Mouse (Mus musculus) ES-E14 (cell line): ENCODE measurements around the gene Uxs1. TPM values are rescaled to one million over a fixed set of nuclear protein-coding genes. Genes with fewer than 3 reads are reported as not detected.

Source experiments
- DNase-seq: peaks from one replicate; pipeline ENCODE4 v3.0.0-alpha.2; 2013; ENCODE audit warnings: low read depth, low spot score
- H3K27ac ChIP-seq: 2 replicates; pipeline ENCODE4 v1.5.1; 2012; ENCODE audit warnings: low read depth, mild to moderate bottlenecking, low read length, moderate library complexity, mixed read lengths; ENCODE audit not compliant: poor library complexity, insufficient read depth, severe bottlenecking
- H3K36me3 ChIP-seq: 2 replicates; pipeline ENCODE4 v1.6.1; 2012; ENCODE audit warnings: mild to moderate bottlenecking, low read length, moderate library complexity, mixed read lengths; ENCODE audit not compliant: control insufficient read depth, poor library complexity, insufficient read depth, severe bottlenecking
- H3K4me1 ChIP-seq, 2 experiments: fragments of 150-350 bp in 1 of 2; sonication (generic) in 1 of 2; 2 replicates each; pipeline ENCODE4 v1.6.1; 2012; ENCODE audit warnings: low read length in 2 of 2, mild to moderate bottlenecking in 1 of 2, mixed read lengths in 1 of 2; ENCODE audit not compliant: control insufficient read depth in 2 of 2, insufficient read depth in 2 of 2, poor library complexity in 1 of 2
- H3K4me3 ChIP-seq, 2 experiments: fragments of 150-350 bp in 1 of 2; sonication (generic) in 1 of 2; 2 replicates each; pipeline ENCODE4 v1.5.1; 2012; ENCODE audit warnings: low read length in 2 of 2, low read depth in 1 of 2, mild to moderate bottlenecking in 1 of 2, mixed read lengths in 1 of 2; ENCODE audit not compliant: insufficient read depth in 1 of 2, poor library complexity in 1 of 2, severe bottlenecking in 1 of 2
- H3K9ac ChIP-seq: 2 replicates; pipeline ENCODE4 v1.6.1; 2012; ENCODE audit warnings: low read depth, mild to moderate bottlenecking, low read length, mixed read lengths; ENCODE audit not compliant: poor library complexity, insufficient read depth, severe bottlenecking
- H3K9me3 ChIP-seq: fragments of 150-350 bp; sonication (generic); 2 replicates; pipeline ENCODE4 v1.6.1; 2012; ENCODE audit warnings: low read depth, mild to moderate bottlenecking, low read length; ENCODE audit not compliant: control insufficient read depth, insufficient read depth
- CHD2 ChIP-seq: IDR thresholded peaks from 2 replicates; pipeline ENCODE4 v1.6.1; 2014; ENCODE audit warnings: mild to moderate bottlenecking, low read depth, low read length, inconsistent platforms
- HCFC1 ChIP-seq: IDR thresholded peaks from 2 replicates; pipeline ENCODE4 v1.6.1; 2012; ENCODE audit warnings: low read length, inconsistent platforms, borderline replicate concordance; ENCODE audit not compliant: insufficient read depth
- MAFK ChIP-seq: IDR thresholded peaks from 2 replicates; pipeline ENCODE4 v1.6.1; 2014; ENCODE audit warnings: mild to moderate bottlenecking, low read depth, low read length, inconsistent platforms; ENCODE audit not compliant: insufficient read depth
- ZC3H11A ChIP-seq: IDR thresholded peaks from 2 replicates; pipeline ENCODE4 v1.6.1; 2012; ENCODE audit warnings: low read depth, mild to moderate bottlenecking, inconsistent platforms, low read length, borderline replicate concordance
- ZNF384 ChIP-seq: IDR thresholded peaks from 2 replicates; pipeline ENCODE4 v1.6.1; 2012; ENCODE audit warnings: low read depth, low read length, inconsistent platforms
- in situ Hi-C, 2 experiments: fragments of 600-800 bp; cut with MboI; formaldehyde crosslinking; loops; one replicate each; pipeline ENCODE4 v1.15.1; 2025; ENCODE audit warnings: low sequenced_read_pairs in 2 of 2, inconsistent platforms in 1 of 2; ENCODE audit not compliant: unreplicated experiment in 2 of 2
- total RNA-seq: library from RNA; depleted of rRNA; stranded (reverse); fragments of 300-350 nt; gene quantifications from 2 replicates; pipeline ENCODE4 v1.2.3, GENCODE M21; 2012

The Uxs1 gene
- total RNA-seq, 1 experiment, result 36.2 TPM

- Histone ChIP-seq H3K9me3 (no peaks in the 10 kb centered on the region), H3K36me3 (no peaks in the 10 kb centered on the region), H3K27ac (peak overlapping the region; percentile 36; the same call in 1 of the 2 replicates), H3K9ac (no peak overlapping the region), H3K4me3 (no peak overlapping the region), H3K4me1 (no peaks in the 10 kb centered on the region)
- TF ChIP-seq ZNF384, result no peak
- TF ChIP-seq HCFC1, result no peak
- DNase-seq, result no peak
- in situ Hi-C loops, result no loop called here
These were observed 89.1 kb downstream of the Uxs1 start for GRCm38 (mm10) chr1:43738519-43738894.

- H3K27ac ChIP-seq, result no peak overlapping the region
- H3K9me3 ChIP-seq, result no peaks in the 10 kb centered on the region
- H3K4me3 ChIP-seq, result no peak overlapping the region
- TF ChIP-seq CHD2 (no peak), ZC3H11A (peak; percentile 72; the same call in 1 of the 2 replicates), HCFC1 (no peak)
- no peak overlapping the region for H3K9ac ChIP-seq
- no peaks in the 10 kb centered on the region for H3K36me3 ChIP-seq
- peak; percentile 49 for DNase-seq
- in situ Hi-C loops, result no loop called here
- H3K4me1 ChIP-seq, result no peaks in the 10 kb centered on the region
These were observed 89.6 kb downstream of the Uxs1 start for GRCm38 (mm10) chr1:43737812-43738518.

- TF ChIP-seq ZNF384 (no peak), HCFC1 (no peak), ZC3H11A (no peak)
- in situ Hi-C loops, result no loop called here
- Histone ChIP-seq H3K9ac (no peak overlapping the region), H3K4me1 (no peaks in the 10 kb centered on the region), H3K36me3 (no peaks in the 10 kb centered on the region), H3K9me3 (no peaks in the 10 kb centered on the region), H3K4me3 (no peak overlapping the region), H3K27ac (no peak overlapping the region)
- DNase-seq, result no peak
These were observed 94.9 kb downstream of the Uxs1 start for GRCm38 (mm10) chr1:43732657-43733056.

GRCm38 (mm10) chr1:43732100-43732499 lies 95.5 kb downstream of the Uxs1 start:
- H3K4me1 ChIP-seq, result no peaks in the 10 kb centered on the region
- no peak overlapping the region for H3K27ac ChIP-seq
- no peaks in the 10 kb centered on the region for H3K36me3 ChIP-seq
- DNase-seq, result peak; percentile 19
- TF ChIP-seq HCFC1, result no peak
- TF ChIP-seq MAFK, result no peak
- no peak for TF ChIP-seq ZNF384
- TF ChIP-seq ZC3H11A, result no peak
- no peak for TF ChIP-seq CHD2
- no peak overlapping the region for H3K9ac ChIP-seq
- H3K4me3 ChIP-seq, result no peak overlapping the region
- in situ Hi-C loops, result no loop called here
- no peaks in the 10 kb centered on the region for H3K9me3 ChIP-seq

- in situ Hi-C loops, result no loop called here
- Histone ChIP-seq H3K9ac (peak within 1 kb of the TSS; percentile 46; the same call in 1 of the 2 replicates), H3K4me1 (no peaks in the 10 kb centered on the region), H3K36me3 (no peaks in the 10 kb centered on the region), H3K9me3 (no peaks in the 10 kb centered on the region), H3K4me3 (peak within 1 kb of the TSS; percentile 41 to 50; a peak in 3 of 4 replicates), H3K27ac (no peak within 1 kb of the TSS)
- no peak for DNase-seq
- TF ChIP-seq ZC3H11A (no peak), CHD2 (no peak), HCFC1 (no peak), MAFK (no peak), ZNF384 (no peak)
These were observed 97.1 kb downstream of the Uxs1 start, which contains the start of gene 1500015O10Rik for GRCm38 (mm10) chr1:43730491-43730924. 1500015O10Rik (plus strand) TSS chr1:43730602.
